8 mouse cellular contexts compared by ENCODE assay signal in the genomic region with DNA sequence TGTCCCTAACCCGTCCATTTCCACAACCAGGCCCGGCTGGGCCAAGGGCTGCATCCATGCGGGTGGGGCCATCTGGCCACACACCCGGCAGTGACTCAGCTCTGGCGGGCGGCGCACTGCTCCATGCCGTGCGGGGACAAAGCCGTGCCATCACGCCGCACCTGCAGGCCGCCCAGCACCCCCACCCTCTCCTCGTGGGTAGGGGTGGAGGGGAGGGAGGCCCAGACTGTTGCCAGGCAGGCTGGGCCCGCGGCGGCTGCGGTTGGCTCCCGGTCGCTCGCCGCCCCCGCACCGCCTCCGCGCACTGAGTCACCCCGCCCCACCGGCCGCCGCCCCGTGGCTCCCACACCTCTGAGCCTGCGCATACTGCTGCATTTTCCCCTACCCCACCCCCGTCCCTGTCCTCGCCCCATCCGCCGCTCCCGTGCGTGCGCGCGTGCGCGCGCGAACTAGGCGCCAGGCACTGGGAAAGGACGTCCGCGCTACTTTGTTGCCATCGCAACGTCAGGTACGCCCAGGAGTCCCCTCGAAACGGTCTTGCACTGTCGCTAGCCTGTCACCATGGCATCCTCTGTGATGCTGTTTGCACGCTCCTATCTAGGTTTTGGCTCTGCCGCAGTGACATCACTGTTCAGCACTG.
DNase-seq lines count a peak whose midpoint lies in the region; ATAC-seq and TF ChIP-seq lines count a peak whose summit lies in the region.

No protein-coding gene starts in this region.

- TF ChIP-seq EP300 in lung, postnatal 0 days (IDR thresholded peaks at IDR 0.05) = no peak

- no peaks in the 10 kb centered on the region for H3K36me3 ChIP-seq in hindbrain, embryonic 12.5 days
- no peaks in the 10 kb centered on the region for H3K36me3 ChIP-seq in lung, postnatal 0 days (ENCODE audit: insufficient read depth, low read length)

- no peaks in the 10 kb centered on the region for H3K9me3 ChIP-seq in hindbrain, embryonic 12.5 days (replicated peaks)
- no peaks in the 10 kb centered on the region for H3K9me3 ChIP-seq in lung, postnatal 0 days (ENCODE audit: low read length)

- peak; percentile 96 for ATAC-seq in hindbrain, embryonic 12.5 days (ENCODE audit: low FRiP score)
- ATAC-seq in lung, postnatal 0 days = peak; percentile 95

- WGBS in hindbrain, embryonic 12.5 days = under 1% methylated on average over 55 of the region's 57 CpGs
- WGBS in lung, postnatal 0 days = under 1% methylated on average over 22 of the region's 57 CpGs

- H3K4me3 ChIP-seq in hindbrain, embryonic 12.5 days = peak overlapping the region; percentile 50
- H3K4me3 ChIP-seq in lung, postnatal 0 days (ENCODE audit: low read depth, low read length) = peak overlapping the region; percentile 53

- peak overlapping the region; percentile 83 for H3K4me2 ChIP-seq in hindbrain, embryonic 12.5 days (replicated peaks)
- peak overlapping the region; percentile 89 for H3K4me2 ChIP-seq in lung, postnatal 0 days (replicated peaks; ENCODE audit: low read depth, low read length)

- no peak for TF ChIP-seq CTCF in lung, postnatal 0 days (IDR thresholded peaks at IDR 0.05)

- H3K27me3 ChIP-seq in hindbrain, embryonic 12.5 days = no peaks in the 10 kb centered on the region
- no peaks in the 10 kb centered on the region for H3K27me3 ChIP-seq in lung, postnatal 0 days (replicated peaks; ENCODE audit: insufficient read depth, low read length)

- peak overlapping the region; percentile 80 for H3K9ac ChIP-seq in hindbrain, embryonic 12.5 days
- peak overlapping the region; percentile 45 for H3K9ac ChIP-seq in lung, postnatal 0 days (replicated peaks; ENCODE audit: low read depth)

- peak; percentile 98 for DNase-seq in Muller cell, postnatal 12 days (ENCODE audit: inconsistent ontology term)
- DNase-seq in cerebellum, adult 8-10 months = peak; percentile 95
- peak; percentile 90 to 91 for DNase-seq in frontal cortex, postnatal 10 days (ENCODE audit: low spot score in 2 of 2)
- peak; percentile 87 to 92 for DNase-seq in layer of hippocampus, postnatal 10 days (ENCODE audit: low spot score in 2 of 2)
- peak; percentile 90 for DNase-seq in lung, postnatal 0 days (ENCODE audit: low spot score)
- DNase-seq in ovary, postnatal 14 days (ENCODE audit: low spot score) = peak; percentile 80
- DNase-seq in thymus, postnatal 10 days (ENCODE audit: low spot score in 2 of 2) = peak; percentile 87 to 91

- peaks cover 23% of the 10 kb centered on the region for H3K4me1 ChIP-seq in hindbrain, embryonic 12.5 days
- peaks cover 3% of the 10 kb centered on the region; the same call in 1 of the 2 replicates for H3K4me1 ChIP-seq in lung, postnatal 0 days (ENCODE audit: insufficient read depth, low read depth, low read length)

- H3K27ac ChIP-seq in hindbrain, embryonic 12.5 days = peak overlapping the region; percentile 98
- H3K27ac ChIP-seq in lung, postnatal 0 days (ENCODE audit: low read length) = peak overlapping the region; percentile 81

Comparison
In these comparisons a context has a peak if more than half of its experiments do, and no peak if none do; other contexts are left out.
1. Peak in every context shown above with its lines: DNase-seq, ATAC-seq, H3K4me3 ChIP-seq and H3K27ac ChIP-seq.